Mouse (Mus musculus): ENCODE results near the gene Cog1. TPM values are rescaled to one million over a fixed set of nuclear protein-coding genes. Genes with fewer than 3 reads are reported as not detected.

Cog1 gene
- total RNA-seq (2023) = 39.7 to 47.6 TPM (median 43.2 TPM) in 4 replicates

DNA sequence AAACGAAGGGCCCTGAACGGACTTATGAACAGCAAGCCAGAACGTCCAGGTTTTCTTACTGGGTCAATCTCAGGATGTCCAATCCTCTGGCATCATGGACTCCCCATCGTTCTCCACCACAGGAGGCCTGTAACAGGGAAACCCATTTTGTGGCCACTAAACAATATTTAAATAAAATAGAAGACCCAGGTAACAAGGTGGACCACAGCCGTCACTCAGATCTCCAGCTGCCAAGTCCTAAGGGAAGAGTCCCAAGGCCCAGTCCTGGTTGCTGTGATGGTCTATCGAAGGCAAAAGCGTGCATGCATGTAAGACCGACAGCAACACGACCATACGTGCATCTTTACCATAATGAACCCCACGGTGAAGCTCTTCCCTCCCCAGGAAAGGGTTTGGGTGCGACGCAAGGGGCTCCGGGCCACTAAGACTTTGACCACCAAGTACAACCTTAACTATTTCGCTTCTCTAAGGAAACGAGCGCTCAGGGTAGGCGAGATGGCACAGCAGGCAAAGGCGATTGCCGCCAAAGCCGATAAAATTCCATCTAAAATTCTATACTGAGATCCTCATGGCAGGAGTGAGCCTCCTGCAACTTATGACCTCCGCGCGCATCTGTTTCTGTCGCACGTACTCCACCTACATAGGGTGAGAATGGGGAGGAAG is at the start of gene Cog1:
Cog1 (plus strand) TSS at position 480 of the 663 bp plus-strand sequence.

GRCm38 (mm10) chr11:113618672-113619419 is 30.1 kb upstream of the Cog1 start, which contains the start of gene Sstr2:
TSS of gene Sstr2 (plus strand) at chr11:113619342.

DNA sequence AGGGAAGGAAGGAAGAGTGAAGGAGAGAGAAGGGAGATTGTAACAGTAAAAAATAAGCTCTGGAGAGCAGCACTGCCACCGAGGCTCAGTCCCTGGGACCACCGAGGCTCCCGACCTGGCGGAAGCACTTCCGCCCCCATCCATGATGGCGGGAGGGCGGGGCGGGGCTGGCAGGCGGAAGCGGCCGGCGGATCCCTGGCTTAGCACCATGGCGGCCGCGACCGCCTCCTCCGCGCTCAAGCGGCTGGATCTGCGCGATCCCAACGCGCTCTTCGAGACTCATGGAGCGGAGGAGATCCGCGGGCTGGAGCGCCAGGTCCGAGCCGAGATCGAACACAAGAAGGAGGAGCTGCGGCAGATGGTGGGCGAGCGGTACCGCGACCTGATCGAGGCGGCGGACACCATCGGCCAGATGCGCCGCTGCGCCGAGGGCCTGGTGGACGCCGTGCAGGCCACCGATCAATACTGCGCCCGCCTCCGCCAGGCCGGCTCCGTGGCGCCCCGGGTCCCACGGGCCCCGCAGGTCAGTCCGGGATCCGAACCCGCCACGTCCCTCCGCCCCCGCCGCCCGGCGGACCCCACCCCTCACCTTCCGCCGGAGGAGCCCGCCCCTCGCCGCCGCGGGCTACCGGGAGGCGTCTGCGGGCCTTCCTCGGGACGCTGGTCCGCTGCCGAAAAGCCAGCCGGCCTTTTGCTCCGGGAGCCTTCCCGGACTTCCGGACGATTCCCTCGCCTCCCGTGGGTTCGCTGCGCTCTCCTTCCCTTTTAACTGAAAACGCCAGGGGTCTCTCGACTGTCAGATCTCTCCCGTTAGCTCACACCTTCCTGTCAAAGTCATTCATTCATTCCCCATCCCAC is 613 bp downstream of the Cog1 start, which contains the start of gene Slc39a11:
Slc39a11 (minus strand) TSS at position 727 of the 858 bp plus-strand sequence.

DNA sequence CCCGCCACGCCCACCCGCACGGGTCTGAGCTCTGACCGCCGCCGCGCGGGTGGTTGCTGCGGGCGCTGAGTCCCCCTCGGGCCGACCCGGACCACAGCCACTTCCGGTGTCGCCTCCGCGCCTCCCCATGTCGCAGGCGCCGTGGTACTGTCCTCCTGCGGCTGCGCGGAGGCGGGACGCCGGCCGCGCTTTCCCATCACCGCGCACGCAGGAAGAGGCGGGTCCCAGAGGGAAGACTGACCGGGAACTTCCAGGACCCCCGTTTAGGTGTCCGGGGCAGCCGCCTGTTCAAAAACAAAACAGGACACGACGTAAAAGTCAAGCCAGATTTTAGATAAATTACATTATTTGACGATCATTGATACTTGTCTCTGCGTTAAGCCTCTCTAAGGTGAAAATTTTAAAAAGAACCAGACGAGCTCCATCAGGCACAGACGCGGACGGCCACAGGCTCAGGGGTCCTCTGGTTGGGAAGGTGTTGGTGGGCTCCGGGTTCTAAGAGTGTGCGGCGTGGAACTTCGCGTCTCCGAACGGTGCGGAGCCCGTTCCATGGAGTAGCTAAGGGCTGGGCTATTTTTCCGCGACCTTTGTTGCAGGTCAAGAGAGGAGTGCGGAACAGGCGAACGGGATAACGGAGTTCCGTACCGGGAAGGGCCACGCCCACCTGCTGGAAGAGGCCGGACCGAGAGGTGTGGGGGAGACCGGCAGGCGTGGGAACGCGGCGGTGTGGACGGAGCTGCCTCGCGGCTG is 35.2 kb downstream of the Cog1 start, which contains the start of the genes Fam104a and D11Wsu47e:
Fam104a (minus strand) TSS at position 199 of the 750 bp plus-strand sequence.
D11Wsu47e (plus strand) TSS at position 456 of the 750 bp plus-strand sequence.

DNA sequence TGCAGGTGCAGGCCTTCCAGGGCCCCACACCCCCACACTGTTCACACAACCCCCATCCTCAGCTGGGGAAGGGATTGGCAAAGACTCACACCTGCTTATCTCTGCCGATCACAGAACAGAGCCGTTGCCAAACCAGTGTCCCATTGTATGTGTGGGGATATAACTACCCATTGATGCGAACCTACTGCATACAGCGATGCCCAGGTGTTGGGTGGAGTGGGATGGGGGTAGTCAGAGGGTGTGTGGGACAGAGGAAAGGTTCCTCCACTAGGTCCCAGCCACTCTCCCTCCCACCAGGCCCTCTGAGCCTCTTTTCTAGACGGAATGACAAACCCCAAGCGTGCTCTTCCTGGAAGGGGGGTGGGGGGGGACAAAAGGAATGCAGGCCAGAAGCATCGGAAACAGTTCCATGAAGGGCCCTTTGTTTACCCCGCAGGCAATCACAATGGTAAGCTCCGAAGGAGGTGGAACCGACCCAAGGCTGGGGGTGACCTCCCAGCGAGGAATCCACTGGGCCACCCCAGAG is 60.8 kb downstream of the Cog1 start, which contains the start of gene Cpsf4l:
Cpsf4l (minus strand) TSS at position 287 of the 526 bp plus-strand sequence.

Other genes with a start within 250 kb of the Cog1 start
- gene Sstr2, start 29.8 kb upstream of the Cog1 start, total RNA-seq (2023) = not detected in 4 replicates
- 5.5 to 11.3 TPM (median 7.6 TPM) in 4 replicates for gene Slc39a11, start 910 bp downstream of the Cog1 start, total RNA-seq (2023)
- gene Fam104a, start 35.0 kb downstream of the Cog1 start, total RNA-seq (2023) = 22.5 to 24.7 TPM (median 23.6 TPM) in 4 replicates
- gene D11Wsu47e, start 35.2 kb downstream of the Cog1 start, total RNA-seq (2023) = 17.1 to 21.2 TPM (median 20.0 TPM) in 4 replicates
- gene Cpsf4l, start 60.8 kb downstream of the Cog1 start, total RNA-seq (2023) = not detected in 4 replicates
- 4.6 to 4.9 TPM (median 4.7 TPM) in 4 replicates for gene Cdc42ep4, start 102.7 kb downstream of the Cog1 start, total RNA-seq (2023)

Measured in B cell, adult 62 days (primary cell).